Mouse (Mus musculus): ENCODE data around the gene Gpd2. TPM values are rescaled to one million over a fixed set of nuclear protein-coding genes. Genes with fewer than 3 reads are reported as not detected.
A peak's percentile ranks its signal among the peaks of the same experiment; 100 is the strongest.

Gene Gpd2
- polyA plus RNA-seq, 1 experiment from 2014 or later = 15.3 TPM

- no peak overlapping the region for H3K4me2 ChIP-seq
- H3K9ac ChIP-seq = no peak overlapping the region
- H3K27me3 ChIP-seq = no peaks in the 10 kb centered on the region
- H3K36me3 ChIP-seq = no peaks in the 10 kb centered on the region
- no peak overlapping the region for H3K27ac ChIP-seq
- no peaks in the 10 kb centered on the region for H3K4me1 ChIP-seq (replicated peaks)
- no peak for ATAC-seq (ENCODE audit: low FRiP score)
- 87% methylated on average over 8 of the region's 8 CpGs for WGBS
- 0 out of 2 replicates have a peak, but pooled peaks cover 3% of the 10 kb centered on the region for H3K9me3 ChIP-seq
- H3K4me3 ChIP-seq = no peak overlapping the region
These were observed 93.8 kb downstream of the Gpd2 start for GRCm38 (mm10) chr2:57331266-57331665.

DNA sequence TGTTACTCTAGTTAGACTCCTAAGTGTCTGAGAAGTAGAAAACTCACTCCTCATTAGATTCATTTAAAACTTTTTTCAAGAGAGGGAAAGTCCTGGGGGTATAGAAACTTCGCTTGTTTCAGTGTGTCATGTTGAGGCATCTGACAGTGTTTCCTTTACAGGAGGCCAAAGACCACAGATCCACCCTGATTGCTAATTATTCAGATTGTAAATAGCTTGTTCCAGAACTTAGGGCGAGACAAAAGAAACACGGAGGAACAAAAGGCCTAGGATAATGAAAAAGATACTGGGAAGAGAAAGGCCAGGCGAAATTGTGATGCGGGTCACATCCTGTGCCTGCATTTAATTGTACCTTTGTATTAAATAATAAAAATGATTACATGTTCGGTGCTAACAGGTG lies 96.0 kb downstream of the Gpd2 start:
- Histone ChIP-seq H3K36me3 (no peaks in the 10 kb centered on the region), H3K4me2 (no peak overlapping the region), H3K4me1 (replicated peaks) (peaks cover 5% of the 10 kb centered on the region; the same call in 1 of the 2 replicates), H3K9ac (no peak overlapping the region), H3K27me3 (no peaks in the 10 kb centered on the region), H3K4me3 (no peak overlapping the region), H3K27ac (no peak overlapping the region), H3K9me3 (0 out of 2 replicates have a peak, but pooled peaks cover 3% of the 10 kb centered on the region)
- WGBS = 53% methylated on average over 6 of the region's 6 CpGs
- no peak for ATAC-seq (ENCODE audit: low FRiP score)

DNA sequence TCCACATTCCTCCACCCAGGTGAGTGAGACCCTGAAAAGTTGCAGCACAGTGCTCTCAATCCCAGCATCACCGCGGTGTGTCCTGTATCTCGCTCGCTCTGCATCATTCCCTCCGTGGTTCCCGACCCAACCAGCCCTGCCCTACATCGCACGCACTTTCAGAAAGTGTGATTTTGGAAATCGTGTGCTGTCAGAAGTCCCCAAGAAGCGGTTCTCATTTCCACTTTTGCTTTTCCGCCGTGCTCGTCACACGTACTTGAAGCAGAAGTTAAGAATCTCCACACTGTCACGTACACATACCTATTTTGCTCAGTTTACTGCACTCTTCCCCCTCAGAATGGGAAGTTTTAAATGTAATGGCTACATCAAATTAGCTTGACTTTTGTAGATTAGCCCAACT lies 98.0 kb downstream of the Gpd2 start:
- WGBS = 92% methylated on average over 15 of the region's 15 CpGs
- H3K27ac ChIP-seq = no peak overlapping the region

GRCm38 (mm10) chr2:57338779-57339178 lies 101.3 kb downstream of the Gpd2 start:
- Histone ChIP-seq H3K27me3 (no peaks in the 10 kb centered on the region), H3K9me3 (no peaks in the 10 kb centered on the region), H3K9ac (no peak overlapping the region), H3K4me3 (no peak overlapping the region), H3K36me3 (no peaks in the 10 kb centered on the region), H3K4me1 (replicated peaks) (peaks cover 9% of the 10 kb centered on the region; the same call in 1 of the 2 replicates), H3K27ac (no peak overlapping the region), H3K4me2 (no peak overlapping the region)
- WGBS = 86% methylated on average over 16 of the region's 16 CpGs
- ATAC-seq (ENCODE audit: low FRiP score) = no peak

More for the DNA sequence above, 98.0 kb downstream of the Gpd2 start:
- ATAC-seq (ENCODE audit: low FRiP score) = no peak
- Histone ChIP-seq H3K4me3 (no peak overlapping the region), H3K9ac (no peak overlapping the region), H3K4me1 (replicated peaks) (peaks cover 9% of the 10 kb centered on the region; the same call in 1 of the 2 replicates), H3K9me3 (0 out of 2 replicates have a peak, but pooled peaks cover 3% of the 10 kb centered on the region), H3K36me3 (no peaks in the 10 kb centered on the region), H3K4me2 (no peak overlapping the region), H3K27me3 (no peaks in the 10 kb centered on the region)

DNA sequence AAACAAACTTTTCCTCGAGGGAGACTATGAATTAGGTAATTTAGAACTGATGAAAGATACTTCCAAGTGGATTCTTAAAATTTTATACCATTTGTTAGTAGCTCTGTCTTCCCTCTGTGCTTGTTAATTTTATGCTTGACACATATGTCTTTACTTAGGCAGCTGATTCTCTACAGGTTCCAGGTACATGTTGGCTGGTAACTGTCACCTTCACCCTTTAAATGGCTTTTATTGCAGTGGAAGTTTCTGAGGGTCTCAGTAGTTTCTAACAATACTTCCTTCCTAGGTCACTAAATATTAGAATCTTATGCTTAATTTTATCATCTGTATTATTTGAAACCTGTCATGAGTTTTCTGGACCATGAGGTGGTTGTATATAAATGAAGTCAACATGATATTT lies 105.5 kb downstream of the Gpd2 start:
- H3K36me3 ChIP-seq = no peaks in the 10 kb centered on the region
- H3K4me2 ChIP-seq = no peak overlapping the region
- ATAC-seq (ENCODE audit: low FRiP score) = no peak
- peaks cover 5% of the 10 kb centered on the region; the same call in 1 of the 2 replicates for H3K4me1 ChIP-seq (replicated peaks)
- H3K9me3 ChIP-seq = no peaks in the 10 kb centered on the region
- no peak overlapping the region for H3K9ac ChIP-seq
- H3K27ac ChIP-seq = no peak overlapping the region
- no peak overlapping the region for H3K4me3 ChIP-seq
- H3K27me3 ChIP-seq = no peaks in the 10 kb centered on the region
- 70% methylated on average over 1 of the region's 1 CpGs for WGBS

GRCm38 (mm10) chr2:57350615-57351014 lies 113.2 kb downstream of the Gpd2 start:
- H3K9ac ChIP-seq = no peak overlapping the region
- ATAC-seq (ENCODE audit: low FRiP score) = peak; percentile 74
- WGBS = 52% methylated on average over 9 of the region's 9 CpGs
- no peaks in the 10 kb centered on the region for H3K36me3 ChIP-seq
- no peaks in the 10 kb centered on the region for H3K9me3 ChIP-seq
- H3K4me3 ChIP-seq = no peak overlapping the region
- no peak overlapping the region for H3K4me2 ChIP-seq
- H3K27me3 ChIP-seq = no peaks in the 10 kb centered on the region
- peaks cover 6% of the 10 kb centered on the region for H3K4me1 ChIP-seq (replicated peaks)
- no peak overlapping the region for H3K27ac ChIP-seq

DNA sequence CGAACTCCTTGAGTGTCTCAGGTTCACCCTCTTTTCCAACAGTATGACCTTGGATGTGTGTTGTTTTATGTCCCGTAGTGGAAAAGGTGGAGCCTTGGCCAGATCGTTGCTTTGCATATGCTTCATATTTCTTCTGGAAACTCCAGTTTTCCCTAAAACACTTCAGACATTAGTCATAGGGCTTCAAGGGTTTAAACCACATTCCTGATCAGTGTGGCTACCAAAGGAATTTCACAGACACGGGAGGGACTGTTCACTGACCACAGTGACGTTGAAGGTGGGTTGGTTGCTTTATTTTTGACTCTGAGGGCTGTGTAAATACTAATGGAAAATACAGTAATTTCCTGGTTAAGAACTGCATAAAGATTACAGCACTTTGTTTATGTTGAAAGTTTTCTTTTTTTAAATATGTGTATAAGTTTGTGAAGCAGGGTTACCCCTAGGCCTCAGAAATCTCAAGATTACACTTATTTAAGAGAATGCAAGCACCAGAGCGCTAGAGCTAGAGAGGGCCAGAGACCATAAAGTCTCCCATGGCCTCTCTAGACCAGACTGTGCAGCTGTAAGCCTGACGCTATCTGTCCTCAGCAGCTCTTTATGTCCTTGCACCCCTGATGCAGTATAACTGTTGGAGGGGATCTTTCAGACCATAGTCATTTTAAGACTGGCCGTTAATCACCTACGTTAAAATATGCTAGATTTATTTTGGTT lies 116.4 kb downstream of the Gpd2 start:
- Histone ChIP-seq H3K36me3 (no peaks in the 10 kb centered on the region), H3K4me3 (no peak overlapping the region), H3K4me2 (no peak overlapping the region), H3K9ac (no peak overlapping the region), H3K27ac (no peak overlapping the region), H3K27me3 (no peaks in the 10 kb centered on the region), H3K4me1 (replicated peaks) (peaks cover 6% of the 10 kb centered on the region), H3K9me3 (no peaks in the 10 kb centered on the region)
- ATAC-seq (ENCODE audit: low FRiP score) = no peak
- WGBS = 93% methylated on average over 9 of the region's 9 CpGs

DNA sequence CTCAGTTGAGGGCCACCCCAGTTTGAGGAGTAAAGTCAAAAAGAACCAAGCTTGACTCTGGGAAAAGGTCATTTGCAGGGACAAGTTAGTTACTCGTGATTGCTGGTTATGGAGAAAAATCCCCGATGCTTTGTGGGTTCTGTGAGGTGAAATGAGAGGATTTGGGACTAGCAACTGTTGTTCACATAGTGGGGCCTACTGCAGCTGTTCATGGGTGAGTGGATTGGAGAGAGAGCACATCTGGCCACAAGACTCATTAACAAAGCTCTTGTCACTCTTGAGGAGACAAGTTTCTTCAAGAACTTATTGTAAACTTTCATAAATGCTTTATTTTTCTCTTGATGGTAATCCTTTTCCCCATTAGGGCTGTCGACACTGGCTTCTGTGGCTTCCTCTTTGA lies 117.4 kb downstream of the Gpd2 start:
- no peaks in the 10 kb centered on the region for H3K27me3 ChIP-seq
- no peaks in the 10 kb centered on the region for H3K9me3 ChIP-seq
- H3K4me1 ChIP-seq (replicated peaks) = peaks cover 6% of the 10 kb centered on the region
- ATAC-seq (ENCODE audit: low FRiP score) = no peak
- no peak overlapping the region for H3K9ac ChIP-seq
- no peak overlapping the region for H3K27ac ChIP-seq
- H3K36me3 ChIP-seq = no peaks in the 10 kb centered on the region
- 84% methylated on average over 3 of the region's 3 CpGs for WGBS
- no peak overlapping the region for H3K4me2 ChIP-seq
- H3K4me3 ChIP-seq = no peak overlapping the region

DNA sequence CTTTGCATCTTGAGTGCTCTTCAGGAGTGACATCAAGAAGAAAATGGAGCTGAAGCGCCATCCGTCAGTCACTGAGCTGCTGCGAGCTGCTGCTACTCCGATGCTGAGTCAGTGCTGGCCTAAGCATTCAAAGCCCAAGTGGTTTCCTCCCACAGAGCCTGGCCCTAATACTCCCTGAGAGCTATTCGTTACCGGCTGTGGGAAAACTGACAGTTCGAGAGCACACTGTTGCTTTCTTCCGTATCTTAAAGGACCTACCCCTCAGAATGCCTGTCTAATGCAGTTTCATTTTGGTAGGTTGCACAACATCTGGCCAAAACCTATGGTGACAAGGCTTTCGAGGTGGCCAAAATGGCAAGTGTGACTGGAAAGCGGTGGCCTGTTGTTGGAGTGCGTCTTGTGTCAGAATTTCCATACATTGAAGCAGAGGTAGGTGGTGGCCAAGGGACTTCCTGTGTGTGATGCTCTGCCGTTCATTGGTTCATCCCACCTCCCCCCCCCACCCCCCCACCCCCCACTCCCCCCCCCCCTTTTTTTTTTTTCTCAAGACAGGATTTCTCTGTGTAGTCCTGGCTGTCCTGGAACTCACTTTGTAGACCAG lies 118.9 kb downstream of the Gpd2 start:
- Histone ChIP-seq H3K4me1 (replicated peaks) (no peaks in the 10 kb centered on the region), H3K9me3 (no peaks in the 10 kb centered on the region), H3K4me3 (no peak overlapping the region), H3K27me3 (no peaks in the 10 kb centered on the region), H3K36me3 (no peaks in the 10 kb centered on the region), H3K27ac (no peak overlapping the region), H3K4me2 (no peak overlapping the region), H3K9ac (no peak overlapping the region)
- ATAC-seq (ENCODE audit: low FRiP score) = no peak
- WGBS = 83% methylated on average over 12 of the region's 12 CpGs

DNA sequence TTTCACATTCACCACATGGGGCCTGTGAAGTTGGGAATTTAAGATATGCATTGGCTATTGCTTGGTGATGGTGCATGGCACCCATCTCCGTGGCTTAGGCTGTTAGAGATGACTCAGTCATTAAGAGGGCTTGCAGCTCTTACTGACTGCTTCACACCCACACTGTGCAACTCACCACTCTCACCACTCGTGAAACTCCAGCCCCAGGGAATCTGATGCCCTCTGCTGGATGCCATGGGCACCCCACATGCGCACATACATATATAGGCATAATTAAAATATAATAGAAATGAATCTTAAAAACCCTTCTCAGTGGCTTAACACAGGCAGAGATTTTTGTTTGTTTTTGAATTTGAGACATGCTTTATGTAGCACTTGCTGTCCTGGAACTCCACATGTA lies 125.1 kb downstream of the Gpd2 start:
- 84% methylated on average over 3 of the region's 3 CpGs for WGBS

GRCm38 (mm10) chr2:57374647-57375046 lies 137.2 kb downstream of the Gpd2 start:
- Histone ChIP-seq H3K4me2 (no peak overlapping the region), H3K36me3 (no peaks in the 10 kb centered on the region), H3K4me3 (no peak overlapping the region), H3K27me3 (no peaks in the 10 kb centered on the region), H3K9me3 (no peaks in the 10 kb centered on the region), H3K9ac (no peak overlapping the region), H3K27ac (no peak overlapping the region; the same call in 1 of the 2 replicates), H3K4me1 (replicated peaks) (peaks cover 36% of the 10 kb centered on the region)
- 31% methylated on average over 4 of the region's 4 CpGs for WGBS
- 0 out of 2 replicates have a peak, but pooled peaks have one; percentile 6 for ATAC-seq (ENCODE audit: low FRiP score)

More for the DNA sequence above, 125.1 kb downstream of the Gpd2 start:
- no peaks in the 10 kb centered on the region for H3K36me3 ChIP-seq
- no peak for ATAC-seq (ENCODE audit: low FRiP score)
- no peaks in the 10 kb centered on the region for H3K4me1 ChIP-seq (replicated peaks)
- no peak overlapping the region for H3K4me3 ChIP-seq
- H3K4me2 ChIP-seq = no peak overlapping the region
- no peak overlapping the region for H3K9ac ChIP-seq
- no peaks in the 10 kb centered on the region for H3K9me3 ChIP-seq
- H3K27me3 ChIP-seq = no peaks in the 10 kb centered on the region
- no peak overlapping the region for H3K27ac ChIP-seq

DNA sequence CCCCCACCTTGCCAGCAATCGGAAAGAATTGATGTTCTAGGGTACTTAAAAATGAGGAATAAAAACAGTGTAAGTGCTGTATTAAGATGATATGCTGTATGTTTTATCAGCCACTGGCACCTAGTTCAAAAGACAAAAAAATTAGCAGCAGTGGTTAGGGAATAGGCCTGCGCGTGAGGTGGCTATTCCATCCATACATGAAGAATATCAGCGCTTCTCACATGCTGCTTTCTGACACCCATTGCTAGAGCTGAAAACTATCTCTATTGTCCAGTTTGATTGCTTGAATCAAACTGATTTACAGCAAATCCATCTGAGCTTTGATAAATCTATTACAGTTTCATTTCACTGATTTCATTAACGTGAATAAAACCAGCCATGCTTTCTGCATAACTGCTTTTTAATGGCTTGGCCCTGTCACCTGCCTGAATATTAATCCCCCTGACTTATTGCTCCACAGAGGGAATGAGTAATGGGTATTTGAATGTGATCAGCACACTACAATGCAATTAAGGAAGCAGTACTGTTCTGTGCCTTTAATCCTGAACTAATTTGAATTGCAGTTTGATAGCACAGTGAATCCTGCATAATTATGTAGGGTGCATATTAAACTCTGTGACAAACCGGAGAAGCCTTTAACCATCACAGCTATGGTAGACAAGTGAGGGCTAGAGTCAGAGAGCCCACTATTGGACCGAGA lies 137.9 kb downstream of the Gpd2 start:
- H3K27me3 ChIP-seq = no peaks in the 10 kb centered on the region
- no peak overlapping the region for H3K9ac ChIP-seq
- no peak overlapping the region for H3K27ac ChIP-seq
- no peaks in the 10 kb centered on the region for H3K36me3 ChIP-seq
- ATAC-seq (ENCODE audit: low FRiP score) = peak; percentile 87
- no peak overlapping the region for H3K4me2 ChIP-seq
- no peaks in the 10 kb centered on the region for H3K9me3 ChIP-seq
- peaks cover 36% of the 10 kb centered on the region for H3K4me1 ChIP-seq (replicated peaks)
- no peak overlapping the region for H3K4me3 ChIP-seq
- WGBS = 39% methylated on average over 7 of the region's 7 CpGs
